Mouse (Mus musculus): Measurements from ENCODE around the gene Arfgap3.
A peak's percentile ranks its signal among the peaks of the same experiment; 100 is the strongest.

Arfgap3 gene

DNA sequence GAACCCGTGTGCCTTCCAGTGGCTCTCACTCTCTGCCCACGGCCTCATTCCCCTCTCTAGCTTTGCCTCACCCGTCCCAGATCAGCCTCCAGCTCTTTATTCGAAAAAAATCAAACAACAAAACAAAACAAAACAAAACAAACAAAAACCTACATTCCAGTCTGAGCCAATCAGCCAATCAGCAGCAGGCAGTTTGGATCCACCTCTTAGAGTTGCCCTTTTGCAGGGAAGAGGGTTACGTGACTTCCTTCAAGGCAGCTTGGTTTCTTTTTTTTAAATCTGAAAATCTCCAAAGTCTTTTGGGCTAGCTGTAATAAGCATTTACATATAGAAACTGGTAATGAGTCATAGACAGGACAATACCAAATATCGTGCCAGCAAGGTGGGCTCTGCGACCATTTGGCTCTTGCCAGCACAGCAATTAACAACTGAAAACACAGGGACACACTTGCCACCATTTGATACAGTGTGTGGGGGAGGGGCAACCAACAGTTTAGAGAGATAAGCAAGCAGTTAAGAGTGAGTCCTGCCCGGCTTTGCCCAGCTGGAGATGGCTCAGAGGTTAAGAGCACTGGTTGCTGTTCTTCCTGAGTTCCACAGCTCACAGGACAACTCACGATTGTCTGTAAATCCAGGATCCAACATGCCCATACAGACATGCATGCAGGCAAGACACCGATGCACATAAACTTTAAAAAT, 95.5 kb downstream of the Arfgap3 start:
- DNase-seq (ENCODE audit: low read depth, low spot score), result peak; percentile 86

- DNase-seq (ENCODE audit: low read depth, low spot score), result no peak
Measured at GRCm38 (mm10) chr15:83252060-83252459, 98.0 kb downstream of the Arfgap3 start.

DNA sequence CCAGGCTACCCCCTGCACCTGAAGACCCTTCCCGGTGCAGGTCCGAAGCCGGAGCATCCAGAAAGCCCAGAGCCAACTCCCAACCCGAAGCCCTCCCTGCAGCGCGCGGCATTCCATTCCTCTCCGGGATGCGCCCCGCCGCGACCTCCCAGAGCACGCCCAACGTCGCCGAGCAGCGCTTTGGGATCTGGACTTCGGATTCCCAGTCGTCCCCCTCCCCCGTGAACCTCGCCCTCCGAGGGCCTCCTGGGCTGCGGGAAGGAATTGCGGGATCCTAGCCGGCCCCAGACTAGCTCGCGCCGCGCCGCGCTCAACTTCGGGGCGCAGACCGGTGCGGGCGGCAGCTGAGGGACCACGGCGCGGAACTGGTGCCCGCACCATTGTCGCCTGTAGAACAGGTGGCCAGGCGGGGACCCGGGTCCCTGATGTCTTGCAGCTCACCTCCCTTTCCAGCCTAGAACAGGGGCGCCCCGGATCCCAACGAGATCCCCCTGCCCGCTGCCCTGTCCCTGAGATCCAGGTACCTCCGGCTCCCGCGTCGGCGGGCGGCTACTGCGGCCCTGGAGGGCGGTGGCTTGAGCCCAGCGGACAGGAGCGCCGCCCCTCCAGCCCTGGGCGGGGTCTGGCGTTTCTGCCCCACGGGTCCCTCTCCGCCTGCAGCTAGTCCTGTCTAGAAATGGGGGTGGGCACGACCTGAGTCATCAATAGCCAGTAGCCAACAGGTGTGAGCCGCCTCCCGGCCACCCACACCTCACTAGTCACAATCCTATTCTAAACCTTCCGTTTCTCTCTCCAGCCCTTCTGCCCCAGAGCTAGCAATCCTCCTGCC, 98.7 kb downstream of the Arfgap3 start, which contains the start of gene A4galt:
Gene A4galt (minus strand): TSS at position 599 of the 829 bp plus-strand sequence.
- peak; percentile 94 for DNase-seq (ENCODE audit: low read depth, low spot score)

DNA sequence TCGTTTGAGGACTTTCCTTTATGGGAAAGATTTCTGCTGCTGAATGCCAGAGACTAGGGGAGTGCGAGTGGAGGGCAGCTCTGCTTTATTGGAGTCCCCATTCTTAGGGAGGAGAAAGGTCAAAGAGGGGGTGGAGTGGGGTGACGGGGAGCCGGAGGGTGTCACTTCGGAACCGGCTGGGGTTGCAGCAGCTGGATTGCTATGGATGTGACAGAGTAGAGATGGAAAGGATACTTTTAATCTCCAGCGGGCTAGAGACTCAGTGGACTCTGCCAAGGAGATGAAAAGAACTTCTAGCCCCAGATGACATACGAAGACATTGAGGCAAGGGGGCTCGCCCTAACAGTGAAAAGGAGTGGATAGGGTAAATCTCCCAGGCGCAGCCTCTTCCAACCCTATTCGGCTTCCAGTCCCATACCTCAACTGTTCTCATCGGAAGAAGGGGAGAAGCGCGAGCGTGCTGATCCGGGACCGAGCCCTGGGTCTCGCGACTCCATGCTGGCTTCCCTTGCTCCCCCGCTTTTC, 99.3 kb downstream of the Arfgap3 start:
- DNase-seq (ENCODE audit: low read depth, low spot score), result no peak

Data from ZHBTc4 (cell line).